Mouse (Mus musculus): ENCODE results near the gene Rnf31.

Gene Rnf31

DNA sequence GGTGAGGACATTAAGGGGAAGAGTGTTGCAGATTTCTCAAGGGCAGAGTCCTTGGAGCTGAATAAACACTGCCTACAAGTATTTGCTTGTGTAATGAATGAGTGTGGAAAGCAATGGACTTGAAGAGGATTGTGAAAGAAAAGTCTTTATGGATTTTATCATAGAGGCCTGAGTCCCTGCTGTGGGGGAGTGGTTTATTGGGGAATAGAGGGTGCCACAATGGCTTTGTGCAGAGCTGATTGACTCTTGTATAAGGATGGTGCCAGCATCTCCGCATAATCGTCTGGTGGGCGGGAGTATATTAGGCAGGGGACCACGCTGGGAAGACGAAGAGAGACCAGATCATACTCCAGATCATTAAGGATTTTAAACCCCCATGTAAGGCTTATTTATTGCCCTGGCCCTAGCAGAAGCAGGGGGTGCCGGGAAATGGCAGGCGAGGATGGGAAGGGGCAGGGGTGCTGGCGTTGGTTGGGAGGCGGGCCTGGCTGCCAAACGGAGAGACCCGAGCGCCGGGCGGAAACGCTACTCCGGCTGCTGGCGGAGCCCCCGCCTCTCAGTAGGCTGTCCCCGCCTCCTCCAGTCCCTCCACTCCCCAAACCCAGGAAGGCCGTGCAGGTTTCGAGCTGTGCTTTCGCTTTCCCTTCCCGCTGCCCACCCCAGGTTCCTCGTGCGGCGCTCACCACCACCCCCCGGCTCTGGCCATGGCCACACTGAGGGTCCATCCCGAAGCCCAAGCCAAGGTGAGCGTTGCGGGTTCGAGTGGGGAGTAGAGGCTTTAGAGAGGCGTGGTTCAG lies 13.4 kb upstream of the Rnf31 start, which contains the start of gene Psme1:
TSS of gene Psme1 (plus strand) at position 253 of the 797 bp plus-strand sequence.
- DNase-seq (ENCODE audit: low spot score) = peak; percentile 82

DNA sequence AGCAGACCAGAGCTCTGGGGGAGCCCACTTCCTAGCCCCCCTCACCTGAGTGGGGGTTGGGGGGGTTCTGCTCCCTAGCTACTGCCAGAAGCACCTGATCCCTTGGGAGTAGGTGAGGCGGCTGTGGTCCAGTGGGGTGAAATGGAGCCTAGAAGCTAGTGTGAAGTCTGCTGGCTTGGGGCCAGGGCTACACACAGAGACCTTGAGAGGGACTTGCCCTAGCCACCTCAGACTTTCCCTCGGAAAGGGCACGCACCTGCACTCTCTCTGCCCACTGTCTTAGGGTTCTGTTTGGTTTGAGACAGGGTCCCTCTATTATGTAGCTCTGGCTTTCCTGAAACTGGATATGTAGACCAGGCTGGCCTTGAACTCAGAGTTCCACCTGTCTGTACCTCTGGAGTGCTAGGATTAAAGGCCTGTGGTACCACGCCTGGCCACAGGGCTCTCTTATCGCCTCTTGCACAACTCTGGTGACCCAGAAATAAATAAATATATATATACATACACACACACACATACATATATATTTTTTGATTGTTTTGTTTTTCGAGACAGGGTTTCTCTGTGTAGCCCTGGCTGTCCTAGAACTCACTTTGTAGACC lies 12.7 kb upstream of the Rnf31 start:
- peak; percentile 70 for DNase-seq (ENCODE audit: low spot score)

GRCm38 (mm10) chr14:55579511-55580496 lies 11.7 kb upstream of the Rnf31 start:
- DNase-seq (ENCODE audit: low spot score) = no peak

- no peak for DNase-seq (ENCODE audit: low spot score)
These were observed 10.8 kb upstream of the Rnf31 start for GRCm38 (mm10) chr14:55580731-55581130.

DNA sequence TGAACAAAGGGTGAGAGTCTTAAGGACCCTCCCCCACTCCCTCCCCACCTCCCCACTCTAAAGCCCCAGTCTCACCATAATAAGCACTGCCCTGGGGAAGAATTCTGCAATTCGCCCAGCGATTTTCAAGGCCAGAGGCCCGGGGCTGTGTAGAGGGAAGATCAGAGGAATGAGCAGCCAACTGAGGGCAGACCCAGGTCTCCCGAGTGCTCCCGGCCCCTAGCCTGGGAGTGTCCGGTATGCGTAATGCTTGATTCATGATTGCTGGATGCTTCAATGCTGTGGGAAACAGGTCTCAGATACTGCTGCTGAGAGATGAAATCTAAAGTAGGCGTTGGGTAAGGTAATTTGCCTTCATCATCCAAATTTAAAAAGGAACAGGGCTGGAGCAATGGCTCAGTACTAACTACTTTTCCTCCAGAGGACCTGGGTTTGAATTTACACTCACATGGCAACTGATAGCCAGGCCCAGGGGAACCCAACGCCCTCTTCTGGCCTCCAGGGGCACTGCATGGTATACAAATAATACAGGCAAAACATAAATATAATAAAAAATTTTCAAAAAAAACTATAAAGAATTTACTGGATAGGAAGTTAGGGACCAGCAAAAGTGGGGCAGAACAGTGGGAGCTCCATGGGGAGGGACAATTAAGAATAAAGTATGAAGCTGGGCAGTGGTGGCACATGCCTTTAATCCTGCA lies 9.4 kb upstream of the Rnf31 start:
- no peak for DNase-seq (ENCODE audit: low spot score)

DNA sequence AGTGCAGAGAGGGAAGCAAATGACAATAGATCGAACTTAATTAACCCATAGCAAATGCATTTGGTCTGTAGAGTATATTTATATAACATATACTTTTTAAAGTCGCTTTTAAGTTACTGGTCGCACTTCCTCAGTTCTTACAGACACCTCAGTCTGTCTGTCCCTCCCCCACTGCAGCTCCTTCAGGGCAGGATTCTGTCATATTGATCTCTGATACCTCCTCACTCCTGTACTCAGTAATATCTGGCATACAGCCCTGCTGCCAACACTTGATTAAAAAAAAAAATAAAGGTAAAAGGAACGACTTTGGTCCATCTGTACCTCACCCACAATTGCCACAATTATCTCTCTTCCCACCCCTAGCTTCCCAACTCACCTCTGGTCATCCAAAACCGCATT lies 7.2 kb upstream of the Rnf31 start:
- DNase-seq (ENCODE audit: low spot score) = no peak

GRCm38 (mm10) chr14:55584702-55585565 lies 6.6 kb upstream of the Rnf31 start, which contains the start of gene Emc9:
Gene Emc9, minus strand, starts transcription at chr14:55585302.
- peak; percentile 83 for DNase-seq (ENCODE audit: low spot score)

- no peak for DNase-seq (ENCODE audit: low spot score)
These were observed 5.9 kb upstream of the Rnf31 start for GRCm38 (mm10) chr14:55585566-55585960.

DNA sequence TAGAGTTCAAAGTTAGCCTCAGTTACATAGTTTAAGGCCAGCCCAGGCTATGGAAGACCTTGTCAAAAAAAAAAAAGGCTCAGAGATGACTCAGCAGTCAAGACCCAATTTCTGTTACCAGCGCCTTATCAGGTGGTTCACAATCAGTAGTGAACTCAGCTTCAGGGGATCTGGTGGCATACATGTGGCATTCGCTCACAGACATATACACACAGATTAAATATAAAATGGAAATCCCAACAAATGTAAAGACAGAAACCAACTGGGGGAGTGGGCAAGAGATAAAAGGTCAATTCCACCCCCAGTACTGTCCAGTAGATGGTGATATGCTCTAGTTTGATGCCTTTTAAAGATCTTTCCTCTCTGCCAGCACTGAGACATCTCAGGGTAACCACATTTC lies 5.4 kb upstream of the Rnf31 start:
- no peak for DNase-seq (ENCODE audit: low spot score)

- no peak for DNase-seq (ENCODE audit: low spot score)
These were observed 2.2 kb upstream of the Rnf31 start for GRCm38 (mm10) chr14:55589271-55589670.

DNA sequence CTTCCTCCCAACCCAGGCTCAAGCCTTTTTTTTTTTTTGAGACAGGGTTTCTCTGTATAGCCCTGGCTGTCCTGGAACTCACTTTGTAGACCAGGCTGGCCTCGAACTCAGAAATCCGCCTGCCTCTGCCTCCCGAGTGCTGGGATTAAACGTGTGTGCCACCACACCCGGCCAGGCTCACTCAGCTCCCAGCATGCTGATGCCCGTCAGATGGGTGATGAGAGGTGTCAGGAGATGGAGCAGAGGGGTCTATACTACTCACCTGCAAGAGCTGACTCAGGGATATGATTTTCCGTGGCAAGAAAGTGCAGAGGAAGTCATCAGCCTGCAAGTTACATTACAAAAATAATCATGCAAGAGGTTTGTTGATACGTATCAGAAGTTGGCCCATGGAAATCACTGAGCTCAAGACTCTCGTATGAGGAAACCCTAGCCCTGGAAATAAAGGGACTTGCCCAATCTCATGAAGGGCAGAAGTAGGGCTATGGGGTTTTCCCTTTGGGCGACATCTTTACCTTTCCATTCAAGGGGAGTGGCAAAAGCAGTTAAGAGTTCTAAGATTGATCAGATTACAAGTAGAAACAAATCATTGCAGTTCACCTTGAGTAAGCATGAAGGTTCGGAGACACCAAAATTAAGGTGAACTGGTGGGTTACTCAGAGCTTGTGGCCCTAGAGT lies 1.6 kb upstream of the Rnf31 start:
- no peak for DNase-seq (ENCODE audit: low spot score)

GRCm38 (mm10) chr14:55590748-55591330 lies 669 bp upstream of the Rnf31 start, which contains the start of gene Psme2:
Gene Psme2, minus strand, starts transcription at chr14:55591113.
- peak; percentile 93 for DNase-seq (ENCODE audit: low spot score)

DNA sequence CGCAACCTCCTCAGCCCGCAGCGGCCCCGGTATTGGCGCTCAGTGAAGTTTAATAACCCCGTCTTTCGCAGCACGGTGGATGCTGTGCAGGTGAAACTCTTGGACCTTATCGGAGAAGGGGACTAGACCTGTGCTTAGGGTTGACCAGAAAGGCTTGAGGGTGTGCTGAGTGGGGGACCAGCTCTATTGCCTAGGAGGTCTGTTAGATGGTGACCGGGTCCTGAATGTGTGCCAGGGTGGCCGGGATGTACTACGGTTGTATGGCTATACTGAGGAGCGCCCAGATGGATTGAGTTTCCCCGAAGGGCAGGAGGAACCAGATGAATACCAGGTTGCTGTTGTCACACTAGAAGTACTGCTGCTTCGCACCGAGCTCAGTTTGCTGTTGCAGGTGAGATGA lies 718 bp downstream of the Rnf31 start:
- no peak for DNase-seq (ENCODE audit: low spot score)

DNA sequence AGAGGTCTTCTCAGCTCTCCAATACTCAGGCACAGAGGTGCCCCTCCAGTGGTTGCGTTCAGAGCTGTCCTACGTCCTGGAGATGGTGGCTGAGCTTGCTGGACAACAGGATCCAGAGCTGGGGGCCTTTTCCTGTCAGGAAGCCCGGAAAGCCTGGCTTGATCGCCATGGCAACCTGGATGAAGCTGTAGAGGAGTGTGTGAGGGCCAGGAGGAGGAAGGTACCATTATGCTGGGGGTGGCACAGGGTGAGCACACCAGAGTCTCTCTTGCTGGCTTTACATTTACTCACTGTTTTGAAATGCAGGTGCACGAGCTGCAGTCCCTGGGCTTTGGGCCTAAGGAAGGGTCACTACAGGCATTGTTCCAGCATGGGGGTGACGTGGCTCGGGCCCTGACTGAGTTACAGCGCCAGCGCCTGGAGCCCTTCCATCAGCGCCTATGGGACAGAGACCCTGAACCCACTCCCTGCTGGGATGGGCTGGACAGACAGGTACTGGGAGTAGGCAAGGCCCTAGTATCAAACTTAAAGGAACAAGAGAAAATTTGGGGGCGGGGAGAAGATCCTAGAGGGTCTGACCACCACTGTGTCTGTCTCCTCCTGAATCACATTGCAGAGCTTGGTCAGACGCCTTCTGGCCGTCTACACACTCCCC lies 4.7 kb downstream of the Rnf31 start:
- no peak for DNase-seq (ENCODE audit: low spot score)

DNA sequence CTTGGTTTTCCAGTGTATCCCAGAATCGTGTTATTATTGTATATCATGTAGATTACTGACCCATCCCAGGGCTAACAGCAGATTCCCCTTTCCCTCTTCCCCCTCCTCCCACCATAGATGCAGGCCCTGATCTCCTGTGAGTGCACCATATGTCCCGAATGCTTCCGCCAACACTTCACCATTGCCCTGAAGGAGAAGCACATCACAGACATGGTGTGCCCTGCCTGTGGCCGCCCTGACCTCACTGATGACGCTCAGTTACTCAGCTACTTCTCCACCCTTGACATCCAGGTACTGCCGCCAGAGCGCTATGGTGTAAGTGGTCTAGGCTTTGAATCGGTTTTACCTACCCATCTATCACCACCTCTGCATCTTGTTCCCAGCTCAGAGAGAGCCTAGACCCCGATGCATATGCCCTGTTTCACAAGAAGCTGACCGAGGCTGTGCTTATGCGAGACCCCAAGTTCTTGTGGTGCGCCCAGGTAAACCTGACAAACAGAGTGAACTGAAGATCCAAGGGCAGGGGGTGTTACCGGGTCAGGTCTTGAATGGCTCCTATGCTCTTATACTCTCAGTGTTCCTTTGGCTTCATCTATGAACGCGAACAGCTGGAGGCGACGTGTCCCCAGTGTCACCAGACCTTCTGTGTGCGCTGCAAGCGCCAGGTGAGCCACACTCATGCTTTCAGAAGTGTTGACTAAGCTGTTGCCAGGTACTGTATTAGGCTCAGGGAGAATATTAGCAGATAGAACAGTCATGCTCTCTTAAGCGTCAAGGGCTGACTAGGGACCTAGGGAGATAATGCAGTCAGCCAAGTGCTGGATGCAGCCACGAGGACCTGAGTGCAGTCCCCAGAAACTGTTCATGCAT lies 7.2 kb downstream of the Rnf31 start:
- DNase-seq (ENCODE audit: low spot score) = no peak

DNA sequence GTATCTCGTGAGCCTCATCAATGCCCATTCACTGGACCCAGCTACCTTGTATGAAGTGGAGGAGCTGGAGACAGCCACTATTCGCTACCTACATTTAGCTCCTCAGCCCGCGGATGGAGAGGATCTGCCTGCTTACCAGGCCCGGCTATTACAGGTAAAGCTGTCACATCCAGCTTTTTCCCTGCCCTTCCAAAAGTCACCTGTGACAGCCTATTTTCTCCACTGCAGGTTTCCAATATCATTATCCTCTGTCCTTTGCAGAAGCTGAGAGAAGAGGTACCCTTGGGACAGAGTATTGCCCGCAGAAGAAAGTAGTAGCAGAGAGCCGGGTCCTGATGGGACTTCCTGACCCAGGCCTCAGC lies 11.7 kb downstream of the Rnf31 start, which contains the start of gene Irf9:
TSS of gene Irf9 (plus strand) at position 301 of the 362 bp plus-strand sequence.
- no peak for DNase-seq (ENCODE audit: low spot score)

- DNase-seq (ENCODE audit: low spot score) = peak; percentile 85
These were observed 12.4 kb downstream of the Rnf31 start for GRCm38 (mm10) chr14:55603633-55604576.

Measured in testis, postnatal 14 days (tissue).